Mouse (Mus musculus) liver, postnatal 0 days (tissue): ENCODE data around the gene Fosl1.

Experiments
- CTCF ChIP-seq: sonication (generic); IDR thresholded peaks from 2 replicates; pipeline ENCODE4 v1.5.1; 2016; ENCODE audit warnings: antibody characterized with exemption, low read depth
- EP300 ChIP-seq: IDR thresholded peaks from 2 replicates; pipeline ENCODE4 v1.6.1; 2016; ENCODE audit warnings: antibody characterized with exemption, low read depth, mild to moderate bottlenecking

DNA sequence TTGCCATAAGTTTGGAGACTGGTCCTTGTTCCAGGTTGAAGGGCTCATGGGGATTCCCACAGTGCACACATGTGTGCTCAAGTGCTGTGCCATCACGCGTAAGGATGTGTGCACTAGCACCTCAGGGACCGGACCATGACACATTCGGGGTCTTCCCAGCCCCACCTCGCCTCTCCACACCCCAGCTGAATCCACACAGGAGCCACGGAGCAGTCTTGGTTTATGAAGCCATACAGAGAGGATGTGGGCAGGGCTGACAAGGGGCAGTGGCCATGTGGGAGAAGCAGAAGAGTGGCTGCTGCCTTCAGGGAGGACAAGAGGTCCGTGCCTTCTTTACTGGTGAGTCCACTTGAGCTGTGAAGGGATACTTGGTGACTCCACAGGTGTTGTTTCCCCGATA, 17.7 kb downstream of the Fosl1 start:
- TF ChIP-seq CTCF (no peak), EP300 (no peak)
